Mouse (Mus musculus) cerebellum, postnatal 36 days (tissue): ENCODE measurements around the gene Ube4a.
A peak's percentile ranks its signal among the peaks of the same experiment; 100 is the strongest.

ENCODE experiments used
- DNase-seq, 2 experiments: peaks; one replicate each; pipeline ENCODE4 v3.0.0; 2021 to 2022; ENCODE audit warnings: mixed read lengths in 2 of 2

Gene Ube4a

GRCm38 (mm10) chr9:44899716-44900115 is 65.7 kb downstream of the Ube4a start:
- no peak for DNase-seq

GRCm38 (mm10) chr9:44897024-44897423 is 68.4 kb downstream of the Ube4a start:
- no peak for DNase-seq

- no peak for DNase-seq
These were observed 72.7 kb downstream of the Ube4a start for GRCm38 (mm10) chr9:44892664-44893063.

- no peak for DNase-seq
These were observed 74.2 kb downstream of the Ube4a start for GRCm38 (mm10) chr9:44891210-44891609.

- DNase-seq: no peak
These were observed 75.3 kb downstream of the Ube4a start for GRCm38 (mm10) chr9:44890122-44890521.

GRCm38 (mm10) chr9:44888114-44888624 is 77.2 kb downstream of the Ube4a start:
- no peak for DNase-seq

GRCm38 (mm10) chr9:44882981-44883569 is 82.3 kb downstream of the Ube4a start:
- peak; percentile 28 to 50 for DNase-seq

- DNase-seq: peak; percentile 54 to 59
These were observed 82.9 kb downstream of the Ube4a start for GRCm38 (mm10) chr9:44882436-44882980.

GRCm38 (mm10) chr9:44881941-44882435 is 83.4 kb downstream of the Ube4a start:
- DNase-seq: peak; percentile 73 to 78

- peak; percentile 99 for DNase-seq
These were observed 84.1 kb downstream of the Ube4a start, which contains the start of gene Kmt2a for GRCm38 (mm10) chr9:44881221-44881871. Kmt2a (minus strand) TSS chr9:44881296.

- peak; percentile 13 to 26 for DNase-seq
These were observed 84.9 kb downstream of the Ube4a start for GRCm38 (mm10) chr9:44880309-44881081.

GRCm38 (mm10) chr9:44879694-44880271 is 85.6 kb downstream of the Ube4a start:
- DNase-seq: no peak

GRCm38 (mm10) chr9:44878776-44879500 is 86.5 kb downstream of the Ube4a start:
- DNase-seq: no peak

GRCm38 (mm10) chr9:44877686-44878085 is 87.7 kb downstream of the Ube4a start:
- no peak for DNase-seq

GRCm38 (mm10) chr9:44875476-44875875 is 89.9 kb downstream of the Ube4a start:
- no peak for DNase-seq

GRCm38 (mm10) chr9:44874198-44874597 is 91.2 kb downstream of the Ube4a start:
- DNase-seq: no peak

GRCm38 (mm10) chr9:44873665-44874064 is 91.7 kb downstream of the Ube4a start:
- no peak for DNase-seq
